Mouse (Mus musculus): ENCODE measurements around the gene AI661453. TPM values are rescaled to one million over a fixed set of nuclear protein-coding genes. Genes with fewer than 3 reads are reported as not detected.

AI661453 gene
- polyA plus RNA-seq, 1 experiment from 2014 or later: 4.8 TPM

- H3K9ac ChIP-seq (replicated peaks; ENCODE audit: low read depth, low read length): no peak overlapping the region
- WGBS: 62% methylated on average over 9 of the region's 9 CpGs
- H3K36me3 ChIP-seq (ENCODE audit: control insufficient read depth, insufficient read depth, low read length): no peaks in the 10 kb centered on the region
- H3K27ac ChIP-seq (ENCODE audit: low read length): no peak overlapping the region
- H3K4me2 ChIP-seq (replicated peaks; ENCODE audit: low read depth, low read length): no peak overlapping the region
- no peaks in the 10 kb centered on the region for H3K27me3 ChIP-seq (ENCODE audit: control insufficient read depth, insufficient read depth, low read length)
- H3K9me3 ChIP-seq (ENCODE audit: control insufficient read depth, low read depth, low read length): no peaks in the 10 kb centered on the region
- H3K4me1 ChIP-seq (ENCODE audit: control insufficient read depth, insufficient read depth, low read length): peaks cover 35% of the 10 kb centered on the region
- no peak overlapping the region for H3K4me3 ChIP-seq (ENCODE audit: low read depth, low read length)
- no peak for ATAC-seq (ENCODE audit: insufficient number of reproducible peaks, insufficient read depth, low FRiP score, low read depth)
These were observed 9.6 kb downstream of the AI661453 start for GRCm38 (mm10) chr17:47446025-47446424.

GRCm38 (mm10) chr17:47446561-47446960 is 10.1 kb downstream of the AI661453 start:
- WGBS: 79% methylated on average over 11 of the region's 11 CpGs
- H3K36me3 ChIP-seq (ENCODE audit: control insufficient read depth, insufficient read depth, low read length): no peaks in the 10 kb centered on the region
- no peak overlapping the region for H3K9ac ChIP-seq (replicated peaks; ENCODE audit: low read depth, low read length)
- H3K4me3 ChIP-seq (ENCODE audit: low read depth, low read length): no peak overlapping the region
- H3K4me2 ChIP-seq (replicated peaks; ENCODE audit: low read depth, low read length): no peak overlapping the region
- H3K4me1 ChIP-seq (ENCODE audit: control insufficient read depth, insufficient read depth, low read length): peaks cover 35% of the 10 kb centered on the region
- H3K27me3 ChIP-seq (ENCODE audit: control insufficient read depth, insufficient read depth, low read length): no peaks in the 10 kb centered on the region
- ATAC-seq (ENCODE audit: insufficient number of reproducible peaks, insufficient read depth, low FRiP score, low read depth): no peak
- H3K27ac ChIP-seq (ENCODE audit: low read length): no peak overlapping the region
- H3K9me3 ChIP-seq (ENCODE audit: control insufficient read depth, low read depth, low read length): no peaks in the 10 kb centered on the region

- H3K4me3 ChIP-seq (ENCODE audit: low read depth, low read length): no peak overlapping the region
- H3K9ac ChIP-seq (replicated peaks; ENCODE audit: low read depth, low read length): peak overlapping the region; percentile 6; the same call in 1 of the 2 replicates
- H3K27me3 ChIP-seq (ENCODE audit: control insufficient read depth, insufficient read depth, low read length): no peaks in the 10 kb centered on the region
- peak overlapping the region; percentile 27; the same call in 1 of the 2 replicates for H3K27ac ChIP-seq (ENCODE audit: low read length)
- no peak for ATAC-seq (ENCODE audit: insufficient number of reproducible peaks, insufficient read depth, low FRiP score, low read depth)
- 32% methylated on average over 8 of the region's 8 CpGs for WGBS
- 0 out of 2 replicates have a peak overlapping the region, but pooled peaks have one; percentile 1 for H3K4me2 ChIP-seq (replicated peaks; ENCODE audit: low read depth, low read length)
- H3K4me1 ChIP-seq (ENCODE audit: control insufficient read depth, insufficient read depth, low read length): peaks cover 41% of the 10 kb centered on the region
- H3K9me3 ChIP-seq (ENCODE audit: control insufficient read depth, low read depth, low read length): no peaks in the 10 kb centered on the region
- no peaks in the 10 kb centered on the region for H3K36me3 ChIP-seq (ENCODE audit: control insufficient read depth, insufficient read depth, low read length)
These were observed 12.3 kb downstream of the AI661453 start for GRCm38 (mm10) chr17:47448523-47449372.

GRCm38 (mm10) chr17:47449432-47449831 is 13.0 kb downstream of the AI661453 start:
- no peak overlapping the region for H3K4me3 ChIP-seq (ENCODE audit: low read depth, low read length)
- no peaks in the 10 kb centered on the region for H3K27me3 ChIP-seq (ENCODE audit: control insufficient read depth, insufficient read depth, low read length)
- H3K36me3 ChIP-seq (ENCODE audit: control insufficient read depth, insufficient read depth, low read length): no peaks in the 10 kb centered on the region
- ATAC-seq (ENCODE audit: insufficient number of reproducible peaks, insufficient read depth, low FRiP score, low read depth): no peak
- 0 out of 2 replicates have a peak overlapping the region, but pooled peaks have one; percentile 6 for H3K9ac ChIP-seq (replicated peaks; ENCODE audit: low read depth, low read length)
- H3K4me1 ChIP-seq (ENCODE audit: control insufficient read depth, insufficient read depth, low read length): peaks cover 41% of the 10 kb centered on the region
- 71% methylated on average over 5 of the region's 5 CpGs for WGBS
- peak overlapping the region; percentile 27; the same call in 1 of the 2 replicates for H3K27ac ChIP-seq (ENCODE audit: low read length)
- H3K4me2 ChIP-seq (replicated peaks; ENCODE audit: low read depth, low read length): 0 out of 2 replicates have a peak overlapping the region, but pooled peaks have one; percentile 1
- H3K9me3 ChIP-seq (ENCODE audit: control insufficient read depth, low read depth, low read length): no peaks in the 10 kb centered on the region

- Histone ChIP-seq H3K4me3 (ENCODE audit: low read depth, low read length) (no peak overlapping the region), H3K36me3 (ENCODE audit: control insufficient read depth, insufficient read depth, low read length) (no peaks in the 10 kb centered on the region), H3K27me3 (ENCODE audit: control insufficient read depth, insufficient read depth, low read length) (no peaks in the 10 kb centered on the region), H3K27ac (ENCODE audit: low read length) (no peak overlapping the region), H3K4me2 (replicated peaks; ENCODE audit: low read depth, low read length) (no peak overlapping the region), H3K4me1 (ENCODE audit: control insufficient read depth, insufficient read depth, low read length) (peaks cover 41% of the 10 kb centered on the region), H3K9ac (replicated peaks; ENCODE audit: low read depth, low read length) (no peak overlapping the region), H3K9me3 (ENCODE audit: control insufficient read depth, low read depth, low read length) (no peaks in the 10 kb centered on the region)
- WGBS: 30% methylated on average over 7 of the region's 7 CpGs
- ATAC-seq (ENCODE audit: insufficient number of reproducible peaks, insufficient read depth, low FRiP score, low read depth): no peak
These were observed 13.8 kb downstream of the AI661453 start for GRCm38 (mm10) chr17:47450239-47450638.

GRCm38 (mm10) chr17:47450880-47451565 is 14.6 kb downstream of the AI661453 start:
- Histone ChIP-seq H3K4me1 (ENCODE audit: control insufficient read depth, insufficient read depth, low read length) (peaks cover 41% of the 10 kb centered on the region), H3K36me3 (ENCODE audit: control insufficient read depth, insufficient read depth, low read length) (no peaks in the 10 kb centered on the region), H3K9me3 (ENCODE audit: control insufficient read depth, low read depth, low read length) (no peaks in the 10 kb centered on the region), H3K4me2 (replicated peaks; ENCODE audit: low read depth, low read length) (no peak overlapping the region), H3K27ac (ENCODE audit: low read length) (peak overlapping the region; percentile 55; the same call in 1 of the 2 replicates), H3K9ac (replicated peaks; ENCODE audit: low read depth, low read length) (no peak overlapping the region), H3K27me3 (ENCODE audit: control insufficient read depth, insufficient read depth, low read length) (no peaks in the 10 kb centered on the region), H3K4me3 (ENCODE audit: low read depth, low read length) (no peak overlapping the region)
- ATAC-seq (ENCODE audit: insufficient number of reproducible peaks, insufficient read depth, low FRiP score, low read depth): peak; percentile 79
- WGBS: 54% methylated on average over 12 of the region's 12 CpGs

- no peak overlapping the region for H3K4me2 ChIP-seq (replicated peaks; ENCODE audit: low read depth, low read length)
- WGBS: 40% methylated on average over 7 of the region's 7 CpGs
- H3K27ac ChIP-seq (ENCODE audit: low read length): no peak overlapping the region
- no peaks in the 10 kb centered on the region for H3K36me3 ChIP-seq (ENCODE audit: control insufficient read depth, insufficient read depth, low read length)
- H3K9me3 ChIP-seq (ENCODE audit: control insufficient read depth, low read depth, low read length): no peaks in the 10 kb centered on the region
- no peak overlapping the region for H3K9ac ChIP-seq (replicated peaks; ENCODE audit: low read depth, low read length)
- H3K4me1 ChIP-seq (ENCODE audit: control insufficient read depth, insufficient read depth, low read length): peaks cover 40% of the 10 kb centered on the region
- no peak overlapping the region for H3K4me3 ChIP-seq (ENCODE audit: low read depth, low read length)
- no peaks in the 10 kb centered on the region for H3K27me3 ChIP-seq (ENCODE audit: control insufficient read depth, insufficient read depth, low read length)
- ATAC-seq (ENCODE audit: insufficient number of reproducible peaks, insufficient read depth, low FRiP score, low read depth): no peak
These were observed 16.5 kb downstream of the AI661453 start for GRCm38 (mm10) chr17:47452886-47453285.

- Histone ChIP-seq H3K36me3 (ENCODE audit: control insufficient read depth, insufficient read depth, low read length) (no peaks in the 10 kb centered on the region), H3K4me3 (ENCODE audit: low read depth, low read length) (no peak overlapping the region), H3K4me2 (replicated peaks; ENCODE audit: low read depth, low read length) (no peak overlapping the region), H3K4me1 (ENCODE audit: control insufficient read depth, insufficient read depth, low read length) (peaks cover 22% of the 10 kb centered on the region), H3K9ac (replicated peaks; ENCODE audit: low read depth, low read length) (no peak overlapping the region), H3K27me3 (ENCODE audit: control insufficient read depth, insufficient read depth, low read length) (no peaks in the 10 kb centered on the region), H3K9me3 (ENCODE audit: control insufficient read depth, low read depth, low read length) (no peaks in the 10 kb centered on the region), H3K27ac (ENCODE audit: low read length) (no peak overlapping the region)
- no peak for ATAC-seq (ENCODE audit: insufficient number of reproducible peaks, insufficient read depth, low FRiP score, low read depth)
- WGBS: 50% methylated on average over 8 of the region's 8 CpGs
These were observed 18.3 kb downstream of the AI661453 start for GRCm38 (mm10) chr17:47454675-47455074.
